In genomic region chr4:124538471-124538870, GRCm38 (mm10) we compare ENCODE assay signal across 30 mouse cellular contexts.
"Had no signal": no experiment of that assay in that cellular context is flagged by ENCODE, and none has a peak within 500 bp of the region (broad histone marks: within the 10 kb centered on the region; RNA-seq: fewer than 3 reads in every experiment).

No protein-coding gene starts in this region.

- H3K4me3 ChIP-seq: limb, embryonic 10.5 days; limb, embryonic 12.5 days; limb, embryonic 13.5 days; limb, embryonic 15.5 days; liver, embryonic 12.5 days; liver, embryonic 13.5 days; liver, embryonic 15.5 days; lung, embryonic 15.5 days; megakaryocyte, embryonic 14.5 days; midbrain, embryonic 12.5 days; midbrain, embryonic 13.5 days; midbrain, embryonic 15.5 days; myocyte; neural tube, embryonic 12.5 days; neural tube, embryonic 13.5 days had no signal

- H3K36me3 ChIP-seq: limb, embryonic 10.5 days; limb, embryonic 12.5 days; limb, embryonic 13.5 days; limb, embryonic 15.5 days; liver, embryonic 12.5 days; liver, embryonic 13.5 days; liver, embryonic 15.5 days; lung, embryonic 15.5 days; midbrain, embryonic 12.5 days; midbrain, embryonic 13.5 days; midbrain, embryonic 15.5 days; neural tube, embryonic 12.5 days; neural tube, embryonic 13.5 days had no signal

- H3K9me3 ChIP-seq: limb, embryonic 10.5 days; limb, embryonic 12.5 days; limb, embryonic 13.5 days; limb, embryonic 15.5 days; liver, embryonic 12.5 days; liver, embryonic 13.5 days; liver, embryonic 15.5 days; lung, embryonic 15.5 days; megakaryocyte, embryonic 14.5 days; midbrain, embryonic 12.5 days; midbrain, embryonic 13.5 days; midbrain, embryonic 15.5 days; neural tube, embryonic 12.5 days; neural tube, embryonic 13.5 days had no signal

- H3K27me3 ChIP-seq: limb, embryonic 12.5 days; limb, embryonic 13.5 days; limb, embryonic 15.5 days; liver, embryonic 13.5 days; liver, embryonic 15.5 days; midbrain, embryonic 13.5 days; midbrain, embryonic 15.5 days; neural tube, embryonic 12.5 days had no signal

- H3K27ac ChIP-seq: limb, embryonic 10.5 days; limb, embryonic 12.5 days; limb, embryonic 13.5 days; limb, embryonic 15.5 days; liver, embryonic 12.5 days; liver, embryonic 13.5 days; liver, embryonic 14.5 days; liver, embryonic 15.5 days; lung, embryonic 15.5 days; macrophage; midbrain, embryonic 12.5 days; midbrain, embryonic 13.5 days; midbrain, embryonic 15.5 days; neural tube, embryonic 12.5 days; neural tube, embryonic 13.5 days had no signal

- DNase-seq: liver; liver, embryonic 13.5 days; liver, postnatal 0 days; lung, adult 18-20 months; lung, adult 2 months; lung, embryonic 14.5 days; lung, postnatal 10 days; lung, postnatal 14 days; lung, postnatal 36 days; lung, postnatal 4 days; midbrain, embryonic 14.5 days had no signal

- H3K4me1 ChIP-seq: limb, embryonic 12.5 days; limb, embryonic 13.5 days; limb, embryonic 15.5 days; liver, embryonic 12.5 days; liver, embryonic 13.5 days; liver, embryonic 15.5 days; lung, embryonic 15.5 days; megakaryocyte, embryonic 14.5 days; neural tube, embryonic 12.5 days had no signal

- H3K9ac ChIP-seq: limb, embryonic 12.5 days; limb, embryonic 13.5 days; limb, embryonic 15.5 days; liver, embryonic 12.5 days; liver, embryonic 13.5 days; liver, embryonic 14.5 days; liver, embryonic 15.5 days; liver, postnatal 0 days; lung, embryonic 14.5 days; lung, embryonic 15.5 days; midbrain, embryonic 12.5 days; midbrain, embryonic 13.5 days; midbrain, embryonic 15.5 days; neural tube, embryonic 12.5 days; neural tube, embryonic 13.5 days had no signal

- ATAC-seq: liver, embryonic 12.5 days; liver, postnatal 0 days; lung, postnatal 0 days; midbrain, embryonic 13.5 days; midbrain, embryonic 15.5 days; midbrain, embryonic 16.5 days had no signal

- H3K4me2 ChIP-seq: limb, embryonic 12.5 days; limb, embryonic 13.5 days; limb, embryonic 15.5 days; liver, embryonic 11.5 days; liver, embryonic 12.5 days; liver, embryonic 13.5 days; liver, embryonic 15.5 days; lung, embryonic 14.5 days; lung, embryonic 15.5 days; midbrain, embryonic 12.5 days; midbrain, embryonic 13.5 days; midbrain, embryonic 15.5 days; neural tube, embryonic 12.5 days; neural tube, embryonic 13.5 days had no signal
